Mouse (Mus musculus) testis, postnatal 14 days (tissue): ENCODE results near the gene Pex3.

Experiments used
- DNase-seq: peaks from one replicate; pipeline ENCODE4 v3.0.0; 2021; ENCODE audit warnings: low spot score

Pex3 gene

DNA sequence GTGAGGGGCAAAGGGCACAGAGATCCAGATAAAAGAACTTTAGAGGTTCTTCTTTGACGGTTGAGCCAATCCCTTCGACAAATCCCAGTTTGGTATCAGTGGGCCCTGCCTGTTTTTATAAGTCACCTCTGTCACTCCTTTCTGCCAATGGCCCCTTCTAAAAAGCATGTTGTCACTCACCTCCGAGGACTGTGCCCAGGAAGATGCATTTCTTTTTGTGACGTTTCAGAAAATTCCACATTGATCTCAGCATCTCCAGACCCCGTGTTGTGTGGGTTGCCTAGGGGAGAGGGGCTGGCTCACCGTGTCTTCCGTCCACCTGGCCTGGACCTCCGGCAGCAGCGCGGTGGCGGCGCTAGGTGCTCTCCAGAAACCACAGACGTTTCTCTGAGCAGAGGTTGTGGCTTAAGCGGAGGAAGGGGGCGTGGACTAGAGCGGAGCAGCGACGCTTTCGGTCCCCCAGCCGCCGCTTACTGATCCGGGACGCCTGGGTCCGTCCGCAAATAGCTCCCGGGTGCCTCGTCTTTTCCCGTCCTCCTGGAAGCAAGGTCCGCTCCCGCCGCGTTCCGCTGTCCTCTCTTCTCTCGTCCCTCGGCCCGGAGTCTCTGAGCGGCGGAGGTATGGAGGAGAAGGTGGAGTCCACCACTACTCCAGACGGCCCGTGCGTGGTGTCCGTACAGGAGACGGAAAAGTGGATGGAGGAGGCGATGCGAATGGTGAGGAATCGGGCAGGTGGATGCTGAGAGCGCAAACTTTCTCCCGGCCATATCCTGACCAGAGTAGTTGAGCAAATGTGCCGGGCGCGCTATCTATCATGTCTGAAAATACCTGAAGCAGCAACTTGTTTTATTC is at the start of gene Pex3, which contains the start of gene Adat2:
Pex3 (minus strand) TSS at position 497 of the 852 bp plus-strand sequence.
Adat2 (plus strand) TSS at position 249 of the 852 bp plus-strand sequence.
- DNase-seq = peak; percentile 88

DNA sequence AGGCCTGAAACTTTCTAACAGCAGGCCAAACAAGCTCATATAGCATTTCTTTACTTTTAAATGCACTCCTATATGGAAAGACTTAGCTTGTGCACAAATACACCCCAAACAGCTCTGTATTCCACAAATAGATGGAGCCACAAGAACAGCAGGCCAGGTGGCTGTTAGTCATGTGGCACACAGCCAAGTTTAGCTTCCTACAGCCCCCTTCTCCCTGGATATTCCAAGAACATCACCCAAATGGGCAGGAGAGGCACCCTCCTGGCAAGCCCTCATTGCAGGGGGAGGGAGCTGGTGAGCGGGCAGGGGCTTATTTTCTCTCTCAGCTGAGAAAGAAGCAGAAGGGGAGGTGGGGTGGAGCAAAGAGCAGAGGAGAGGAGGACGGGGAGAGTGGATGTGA is 48.0 kb upstream of the Pex3 start:
- no peak for DNase-seq

DNA sequence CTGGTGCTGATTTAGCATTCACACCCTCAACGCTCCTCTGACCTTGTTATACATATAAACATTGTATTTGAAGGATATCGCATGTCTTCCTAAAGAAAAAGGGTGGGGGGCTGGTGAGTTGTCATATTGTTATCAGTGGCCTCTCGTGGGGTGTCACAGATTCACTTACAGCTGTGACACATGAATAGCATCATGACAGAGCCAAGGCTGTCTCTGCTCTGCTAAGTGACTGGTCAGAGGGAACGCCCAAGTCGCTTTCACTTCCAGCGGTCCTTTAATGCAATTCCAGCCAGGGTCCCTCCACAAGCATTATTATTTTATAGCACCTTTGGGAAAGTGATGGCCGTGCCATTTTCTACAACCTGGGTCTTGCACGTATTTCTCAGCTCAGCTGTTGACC is 44.5 kb upstream of the Pex3 start:
- DNase-seq = no peak

DNA sequence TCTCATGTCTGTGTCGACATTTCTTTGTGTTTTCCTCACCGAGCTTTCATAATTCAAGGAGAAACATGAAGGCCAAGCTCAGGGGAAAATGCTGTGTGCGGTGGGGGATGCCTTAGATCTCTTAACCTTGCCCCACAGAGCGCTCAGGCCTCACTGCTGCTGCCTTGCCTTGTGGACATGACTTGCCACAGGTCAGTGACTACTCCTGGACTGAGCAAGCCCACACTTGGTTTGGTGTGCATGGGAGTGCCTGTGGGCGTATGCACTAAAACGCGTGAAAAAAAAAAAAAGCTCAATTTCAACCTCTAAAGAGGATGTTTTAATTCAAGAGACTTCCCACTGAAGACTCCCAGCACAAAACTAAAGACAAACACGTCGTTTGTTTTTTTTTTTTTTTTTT is 43.9 kb upstream of the Pex3 start:
- no peak for DNase-seq

DNA sequence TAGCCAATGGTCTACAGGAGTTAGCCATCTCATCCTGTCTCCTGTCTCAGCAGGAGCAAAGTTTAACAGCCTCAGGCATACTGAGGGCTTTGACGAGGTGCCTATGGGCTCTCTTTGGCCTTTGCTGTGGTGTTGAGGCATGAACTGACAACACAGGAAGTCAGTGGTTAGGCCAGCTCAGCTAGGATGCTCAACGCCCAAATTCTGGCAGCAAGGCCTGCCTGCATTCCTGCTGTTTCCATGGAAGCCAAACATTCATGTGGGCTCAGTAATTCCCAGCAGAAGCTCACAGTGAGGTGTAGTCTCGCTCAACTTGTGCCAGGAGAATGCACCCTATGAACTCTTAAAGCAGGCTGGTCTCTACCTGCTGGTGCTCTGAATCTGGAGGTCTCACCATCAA is 43.1 kb upstream of the Pex3 start:
- no peak for DNase-seq

DNA sequence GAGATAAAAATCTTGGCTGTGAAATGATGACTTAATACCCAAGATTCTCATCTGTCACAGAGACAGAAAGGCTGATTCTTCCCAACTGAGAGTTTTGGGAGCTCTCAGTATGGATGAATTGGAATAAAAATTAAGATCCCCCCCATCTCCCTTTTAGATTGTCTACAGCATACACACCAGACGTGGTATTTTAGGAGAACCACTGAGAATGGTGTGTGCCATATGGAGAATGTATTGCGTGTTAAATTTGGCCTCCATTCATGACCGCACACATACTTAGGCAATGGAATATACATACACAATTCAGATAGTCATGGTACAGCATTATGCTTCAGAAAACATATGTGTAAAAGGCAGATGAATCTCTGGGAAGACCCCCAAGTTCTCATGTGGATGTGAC is 40.6 kb upstream of the Pex3 start:
- DNase-seq = no peak

DNA sequence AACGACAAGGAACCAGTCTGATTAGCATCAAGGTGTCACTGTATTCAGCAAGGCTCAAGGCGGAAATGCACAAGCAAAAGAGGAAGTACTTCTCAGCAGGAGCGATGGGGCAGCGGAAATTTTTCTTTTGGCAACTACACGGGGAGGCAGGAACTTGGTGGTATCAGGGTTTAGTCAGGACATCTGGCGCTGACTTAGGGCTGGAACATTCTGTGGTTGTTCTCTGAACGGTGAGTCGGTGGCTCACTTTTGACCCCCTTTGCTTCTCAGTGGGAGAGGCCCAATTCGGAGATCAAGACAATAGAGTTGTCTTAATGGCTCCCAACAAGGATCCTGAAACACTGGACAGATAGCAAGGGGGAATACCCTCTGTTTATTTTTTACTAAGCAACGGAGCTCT is 39.3 kb upstream of the Pex3 start:
- no peak for DNase-seq

DNA sequence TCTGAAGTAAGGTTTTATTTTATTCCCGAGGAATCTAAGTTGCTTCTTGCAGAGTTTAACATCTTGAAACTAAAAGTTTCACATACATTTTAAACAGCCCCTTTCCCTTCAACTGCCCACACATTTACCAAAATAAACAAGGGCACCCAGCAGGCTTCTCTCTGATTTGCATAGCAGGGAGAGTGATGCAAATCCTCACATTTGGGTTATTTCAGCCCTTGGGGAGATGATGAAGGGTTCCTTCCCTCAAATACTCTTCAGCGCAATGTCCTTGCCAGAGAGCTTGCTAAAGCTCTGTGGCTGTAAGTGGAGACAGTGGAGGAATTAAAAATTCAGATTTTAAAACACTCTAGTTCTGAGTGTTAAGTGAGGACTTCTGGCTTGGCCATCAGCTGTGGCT is 35.0 kb upstream of the Pex3 start:
- no peak for DNase-seq

DNA sequence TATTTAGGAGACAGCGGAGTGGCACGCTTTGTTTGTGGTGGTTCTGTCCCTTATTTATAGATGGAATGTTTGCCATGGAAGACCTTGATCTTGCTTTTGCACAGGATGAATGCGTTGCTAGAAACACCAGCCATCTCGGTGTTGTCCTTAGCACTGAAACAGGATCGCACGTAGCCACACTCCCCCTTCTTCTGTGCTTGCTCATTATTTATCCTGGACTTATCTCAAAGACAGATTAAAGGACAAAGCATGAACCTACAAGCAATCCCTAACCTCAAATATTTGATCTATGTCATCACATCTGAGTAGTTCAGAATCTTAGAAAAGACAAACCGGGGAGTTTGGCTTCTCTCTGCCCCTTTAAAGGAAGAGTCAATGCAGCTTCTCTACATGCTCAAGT is 24.2 kb upstream of the Pex3 start:
- DNase-seq = no peak

DNA sequence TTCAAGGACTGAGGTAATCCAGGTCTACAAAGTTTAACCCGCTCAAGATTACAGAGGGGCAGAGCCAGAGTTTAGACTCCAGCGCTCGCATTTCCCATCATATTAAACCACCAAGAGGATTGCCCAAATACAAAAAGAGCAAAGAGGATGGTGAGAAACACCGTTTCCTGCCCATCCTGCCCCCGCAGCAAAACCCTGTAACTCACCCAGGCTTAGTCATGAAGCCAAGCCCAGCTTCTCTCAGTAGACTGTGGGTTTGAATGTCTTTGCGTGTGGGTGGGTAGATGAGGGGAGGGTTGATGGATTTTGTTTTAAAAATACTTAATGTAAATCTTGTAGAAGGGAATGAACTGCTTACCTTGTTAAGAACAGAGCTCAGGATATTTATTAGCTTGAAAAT is 19.5 kb upstream of the Pex3 start:
- no peak for DNase-seq

DNA sequence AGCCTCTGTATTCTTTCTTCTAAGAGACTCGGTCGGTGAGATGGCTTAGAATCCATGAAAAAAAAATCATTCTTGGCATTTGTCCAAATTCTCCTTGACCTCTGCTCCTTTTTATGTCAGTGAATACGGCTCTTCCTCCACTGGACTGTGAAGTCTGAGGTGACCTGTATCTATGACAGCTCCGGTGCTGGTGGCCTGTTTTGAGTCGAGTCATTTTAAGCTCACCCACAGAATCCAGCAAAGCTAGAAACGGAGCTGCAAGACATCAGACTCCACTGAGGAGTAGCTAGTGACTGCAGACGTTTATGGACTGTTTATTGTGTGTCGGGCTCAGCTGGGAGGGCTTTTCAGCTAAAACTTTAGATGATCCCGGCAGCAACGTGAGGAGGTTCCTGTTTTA is 19.1 kb upstream of the Pex3 start:
- DNase-seq = no peak

DNA sequence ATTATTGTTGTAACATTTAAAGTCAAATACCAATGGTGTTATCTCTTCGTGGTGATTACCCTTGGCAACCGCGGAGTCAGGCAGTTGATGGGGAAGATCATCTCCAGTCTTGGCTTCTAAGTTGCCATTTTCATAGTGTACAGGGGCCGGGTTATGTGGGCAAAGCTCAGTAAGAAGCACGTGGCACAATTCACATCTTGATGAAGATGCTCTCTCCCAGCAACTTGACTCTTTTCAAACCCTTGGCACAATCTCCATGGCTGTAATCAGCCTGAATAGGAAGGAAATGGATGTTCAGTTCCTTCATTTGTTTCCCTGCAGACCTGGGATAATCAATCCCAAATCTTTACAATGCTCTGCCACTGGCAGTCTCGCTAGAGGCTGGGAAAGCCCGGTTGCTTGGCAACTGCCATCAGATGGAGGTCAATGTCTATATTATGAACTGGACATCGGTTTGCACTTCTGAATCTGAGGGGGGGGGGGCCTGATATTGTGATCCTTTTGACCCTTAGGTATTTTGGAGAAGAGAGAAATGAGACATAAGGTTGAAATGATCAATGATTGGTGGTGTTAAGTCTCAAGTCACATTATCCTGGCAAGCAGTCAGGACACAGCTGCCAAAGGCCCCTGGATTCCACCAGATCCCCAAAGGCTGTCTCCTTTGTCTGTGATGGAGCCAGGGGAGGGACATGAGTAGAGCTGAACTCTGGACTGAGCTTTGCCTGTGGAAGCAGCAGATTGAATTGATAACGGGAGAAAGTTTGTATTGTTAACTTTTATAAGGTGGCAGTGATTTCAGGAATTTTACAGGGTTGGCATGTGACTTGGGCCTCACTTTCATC is 18.0 kb upstream of the Pex3 start:
- no peak for DNase-seq

DNA sequence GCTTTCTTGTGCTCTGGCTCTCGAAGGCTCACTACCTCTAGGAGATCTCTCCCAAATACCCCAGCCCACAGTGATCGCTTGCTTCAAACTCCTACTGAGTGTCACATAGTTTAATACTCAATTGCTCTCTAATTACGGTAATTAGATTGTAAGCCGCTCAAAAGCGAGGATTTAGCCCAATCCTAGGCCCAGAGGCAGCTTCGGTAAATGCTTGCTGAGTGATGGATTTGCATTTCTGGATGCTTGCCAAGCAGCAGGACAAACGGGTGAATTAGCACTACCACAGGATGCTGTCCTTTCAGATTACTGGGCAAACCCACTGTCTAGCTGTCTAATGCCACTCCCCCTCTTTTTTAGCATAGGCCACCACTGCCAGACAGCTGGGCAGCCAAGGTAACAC is 16.9 kb upstream of the Pex3 start:
- no peak for DNase-seq

DNA sequence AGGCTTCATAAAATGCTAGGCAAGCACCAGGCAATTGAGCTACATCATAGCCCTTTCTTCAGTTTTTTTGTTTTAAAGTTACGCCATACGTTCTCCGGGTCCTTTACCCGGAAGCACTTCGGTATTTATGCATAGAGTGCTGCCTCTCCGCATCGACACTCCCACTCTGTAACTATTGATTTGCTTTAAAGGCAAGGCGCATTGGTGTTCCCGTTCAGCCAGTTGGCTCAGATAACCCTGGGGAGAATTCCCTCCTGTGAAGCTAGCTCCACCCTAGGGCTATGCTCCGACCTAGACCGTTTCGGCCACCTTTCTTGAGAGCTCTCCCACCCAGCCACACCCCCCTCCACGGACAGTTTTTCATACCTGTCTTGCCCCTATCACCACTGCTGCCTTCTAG is 13.5 kb upstream of the Pex3 start:
- DNase-seq = no peak

DNA sequence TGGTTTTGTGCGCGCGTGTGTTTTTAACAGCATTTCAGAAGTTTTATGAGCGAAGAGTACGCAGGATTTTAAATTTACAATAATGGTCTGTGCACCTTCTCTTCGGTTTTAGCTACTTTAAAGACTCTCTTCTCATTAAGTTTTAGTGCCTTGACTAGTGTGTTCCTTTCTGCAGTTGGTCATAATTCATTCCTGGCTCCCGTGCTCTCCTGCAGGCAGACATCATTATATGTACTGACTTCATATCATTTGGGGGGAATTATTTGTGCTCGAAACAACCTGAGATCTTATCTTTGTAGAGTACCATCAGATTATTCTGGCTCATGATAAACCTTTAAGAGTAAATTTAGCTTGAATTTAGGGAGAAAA is 12.1 kb upstream of the Pex3 start:
- no peak for DNase-seq

DNA sequence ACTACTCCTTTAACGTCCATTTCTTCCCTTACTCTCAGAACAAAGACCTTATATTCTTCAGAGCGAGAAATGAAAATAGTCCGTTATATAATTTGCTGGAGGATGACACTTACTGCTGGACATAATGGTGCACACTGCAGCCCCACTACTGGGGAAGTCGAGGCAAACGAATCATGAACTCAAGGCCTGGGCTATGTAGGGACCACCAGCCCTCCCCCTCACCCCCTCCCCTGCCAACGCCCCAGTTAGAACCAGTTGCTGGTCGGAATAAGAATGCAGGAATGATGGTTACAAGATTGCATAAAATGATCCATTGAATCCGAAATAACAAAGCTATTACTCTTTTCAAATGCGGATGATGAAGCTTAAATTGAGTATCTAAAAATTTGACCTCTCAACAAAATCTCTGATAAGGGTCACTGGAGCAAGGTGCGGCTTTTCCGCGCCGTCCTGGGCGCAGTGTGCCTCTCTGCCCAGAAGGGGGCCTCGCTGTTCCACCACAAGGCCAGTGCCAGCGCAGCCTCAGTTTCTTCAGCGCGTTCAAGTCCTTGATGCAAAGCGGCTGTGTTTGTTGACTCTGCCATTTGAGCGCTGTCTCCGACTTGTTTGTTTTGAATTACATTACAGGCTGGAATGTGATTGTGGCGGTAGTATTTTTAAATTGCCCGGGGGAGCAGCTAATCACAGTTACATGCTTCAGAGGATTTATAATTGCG is 11.6 kb upstream of the Pex3 start:
- peak; percentile 48 for DNase-seq

DNA sequence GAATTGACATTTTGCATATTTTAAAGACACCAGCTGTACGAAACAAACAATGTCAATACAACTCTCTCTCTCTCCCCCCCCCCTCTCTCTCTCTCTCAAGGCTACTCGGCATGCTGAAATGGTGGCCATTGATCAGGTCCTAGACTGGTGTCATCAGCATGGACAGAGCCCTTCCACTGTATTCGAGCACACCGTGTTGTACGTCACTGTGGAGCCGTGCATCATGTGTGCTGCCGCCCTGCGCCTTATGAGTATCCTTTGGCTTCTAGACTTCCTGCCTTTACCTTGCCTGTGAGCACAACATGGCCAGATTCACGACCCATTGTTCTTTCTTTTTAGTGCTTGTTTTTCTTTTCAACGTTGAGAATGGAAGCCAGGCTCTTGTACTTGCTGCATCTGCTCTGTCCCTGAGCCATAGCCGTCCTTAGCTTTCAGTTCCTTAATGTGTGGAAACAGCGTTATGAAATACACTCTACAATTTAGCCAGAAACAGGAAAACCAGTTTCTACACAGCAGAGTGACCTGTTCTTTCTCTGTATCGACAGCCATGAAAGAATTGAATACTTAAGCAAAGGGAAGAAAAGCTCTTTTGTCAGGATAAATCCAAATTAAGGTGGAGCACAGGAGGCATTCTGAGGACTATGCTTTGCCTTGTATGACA is 7.2 kb upstream of the Pex3 start:
- DNase-seq = no peak

DNA sequence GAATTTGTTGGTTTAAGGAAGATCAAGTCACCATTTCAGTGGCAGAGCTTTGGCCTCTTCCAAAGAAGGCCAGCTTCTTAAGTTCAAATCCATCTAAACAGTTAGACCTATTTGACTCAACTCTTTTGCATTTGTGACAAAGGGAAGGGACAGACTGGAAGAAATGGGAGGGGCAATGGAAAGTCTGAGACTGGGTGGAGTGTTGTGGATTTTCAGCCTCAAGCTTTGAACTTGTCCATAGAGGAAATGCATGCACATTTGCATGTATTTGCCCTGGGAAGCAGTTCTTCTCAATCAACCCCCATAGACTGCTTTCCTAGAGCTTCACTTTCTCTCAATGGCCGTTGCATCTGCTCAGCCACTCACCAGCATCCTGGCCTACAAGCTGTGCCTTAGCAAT is 1.4 kb upstream of the Pex3 start:
- DNase-seq = no peak

DNA sequence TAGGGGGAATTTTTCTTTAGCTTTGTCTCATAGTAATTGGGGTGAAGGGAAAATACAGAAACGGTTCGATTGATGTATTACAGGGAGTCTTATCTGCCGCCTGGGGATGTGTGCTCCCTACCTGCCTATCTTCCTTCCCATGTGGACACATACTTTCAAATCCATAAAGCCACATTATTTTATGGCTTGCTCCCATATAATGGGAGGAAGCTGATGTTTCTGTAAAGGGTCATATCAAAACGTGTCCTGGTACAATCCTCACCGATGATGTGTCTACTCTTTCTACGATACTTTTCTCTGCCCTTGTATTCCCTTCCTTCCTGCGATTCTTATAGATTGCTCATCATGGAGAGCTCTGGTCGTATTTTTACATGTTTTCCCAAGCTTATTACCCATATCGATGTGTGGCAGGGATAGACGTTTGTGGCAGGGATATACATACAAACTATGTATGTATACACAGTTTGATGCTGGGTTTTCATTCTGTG is 600 bp upstream of the Pex3 start:
- DNase-seq = no peak

DNA sequence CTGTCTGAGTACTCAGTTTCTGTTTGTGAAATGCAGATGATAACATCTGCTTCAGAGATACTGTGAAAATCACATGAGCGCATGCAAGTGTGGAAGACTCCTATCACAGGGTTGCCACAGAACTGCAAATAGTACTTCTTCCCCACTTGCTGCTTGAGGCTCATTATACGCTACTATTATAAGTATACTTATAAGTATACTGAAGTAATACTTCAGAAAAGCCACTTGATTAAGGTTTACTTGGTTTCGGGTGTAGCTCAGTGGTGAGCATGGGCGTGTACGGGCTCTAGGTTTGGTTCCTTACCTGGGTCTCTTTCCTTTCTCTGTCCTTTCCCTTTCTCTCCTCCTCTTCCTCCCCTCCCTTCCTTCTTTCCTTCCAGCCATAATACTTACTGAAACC is 11.2 kb downstream of the Pex3 start:
- DNase-seq = no peak

DNA sequence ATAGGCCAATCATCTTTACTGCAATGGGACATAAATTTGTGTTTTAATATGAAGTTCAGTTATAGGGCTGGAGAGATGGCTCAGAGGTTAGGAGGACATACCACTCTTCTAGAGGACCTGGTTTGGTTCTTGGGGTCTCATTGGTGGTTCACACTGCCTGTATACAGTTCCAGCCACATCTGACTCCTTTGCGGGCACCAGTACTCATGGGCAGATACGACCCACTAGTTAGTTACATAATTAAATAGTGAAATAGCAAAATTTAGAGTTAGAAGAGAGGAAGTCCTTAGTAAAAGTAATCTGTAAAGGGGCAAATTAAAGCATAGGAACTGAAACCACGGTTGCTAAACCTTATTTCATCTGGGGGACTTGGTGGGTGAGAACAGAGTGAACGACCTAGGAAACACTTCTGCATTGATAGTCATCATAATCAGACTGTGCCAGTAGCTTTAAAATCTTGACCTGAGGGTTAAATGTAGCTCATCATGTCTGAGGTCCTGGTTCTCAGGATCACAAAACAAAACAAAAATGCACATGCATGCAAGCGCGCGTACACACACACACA is 13.1 kb downstream of the Pex3 start:
- no peak for DNase-seq

DNA sequence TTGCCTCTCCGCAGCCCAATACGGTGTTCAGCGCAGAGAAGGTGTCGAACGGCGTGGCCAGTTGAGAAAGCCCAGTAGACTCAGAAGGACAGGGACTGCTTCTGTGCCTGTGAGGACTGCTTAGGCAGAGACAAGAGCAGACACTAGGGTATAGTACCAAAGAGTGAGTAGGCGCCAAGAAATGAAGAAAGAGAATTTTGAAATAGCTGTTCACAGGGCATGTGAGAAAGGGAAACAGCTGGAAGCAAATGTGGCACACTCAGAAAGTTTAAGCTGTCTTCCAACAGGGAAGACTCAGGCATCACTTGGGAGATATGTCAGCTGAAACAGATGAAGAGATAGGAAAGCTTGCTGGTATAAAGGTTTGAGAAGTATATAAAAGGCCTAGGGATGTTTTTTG is 16.2 kb downstream of the Pex3 start:
- DNase-seq = no peak
